Mouse (Mus musculus) CH12.LX (cell line): ENCODE results near the gene Pex12. TPM values are rescaled to one million over a fixed set of nuclear protein-coding genes. Genes with fewer than 3 reads are reported as not detected.
A peak's percentile ranks its signal among the peaks of the same experiment; 100 is the strongest.

ENCODE experiments used
- DNase-seq: peaks from one replicate; pipeline ENCODE4 v3.0.0-alpha.2; 2013; ENCODE audit errors: extremely low read depth
- H3K27ac ChIP-seq: 2 replicates; pipeline ENCODE4 v1.5.1; 2012; ENCODE audit warnings: low read depth, mild to moderate bottlenecking, control low read depth, moderate library complexity; ENCODE audit not compliant: insufficient read depth
- H3K27me3 ChIP-seq: replicated peaks from 2 replicates; pipeline ENCODE3; 2012; ENCODE audit warnings: inconsistent platforms
- H3K36me3 ChIP-seq, 2 experiments: replicated peaks in 1 of 2; 2 replicates each; pipeline versions ENCODE3 to v1.6.1; 2012; ENCODE audit warnings: inconsistent platforms in 1 of 2, low read length in 1 of 2, mild to moderate bottlenecking in 1 of 2, mixed read lengths in 1 of 2, moderate library complexity in 1 of 2; ENCODE audit not compliant: control insufficient read depth in 1 of 2, insufficient read depth in 1 of 2
- H3K4me1 ChIP-seq, 2 experiments: 2 replicates each; pipeline ENCODE4 v1.6.1; 2012; ENCODE audit warnings: inconsistent platforms in 1 of 2, moderate library complexity in 1 of 2; ENCODE audit not compliant: insufficient read depth in 2 of 2, control insufficient read depth in 1 of 2
- H3K4me2 ChIP-seq: 2 replicates; pipeline ENCODE4 v1.6.1; 2012; ENCODE audit warnings: low read depth, mild to moderate bottlenecking, control low read depth; ENCODE audit not compliant: poor library complexity, insufficient read depth, severe bottlenecking
- H3K4me3 ChIP-seq, 3 experiments: fragments of 150-350 bp in 1 of 3; sonication (generic) in 1 of 3; replicated peaks in 1 of 3; 2 replicates each; pipeline versions ENCODE3 to v1.5.1; 2011 to 2012; ENCODE audit warnings: low read depth in 2 of 3, low read length in 2 of 3, mild to moderate bottlenecking in 2 of 3, moderate library complexity in 2 of 3, control low read depth in 1 of 3, improper control_type of control experiment in 1 of 3, inconsistent platforms in 1 of 3, mixed read lengths in 1 of 3; ENCODE audit not compliant: poor library complexity in 1 of 3
- H3K79me2 ChIP-seq: replicated peaks from 2 replicates; pipeline ENCODE4 v1.6.1; 2012; ENCODE audit warnings: mild to moderate bottlenecking, moderate library complexity; ENCODE audit not compliant: control insufficient read depth, poor library complexity, insufficient read depth, severe bottlenecking; ENCODE audit errors: extremely low read depth
- H3K9ac ChIP-seq: 2 replicates; pipeline ENCODE4 v1.6.1; 2012; ENCODE audit warnings: low read depth, mild to moderate bottlenecking, control low read depth, moderate library complexity; ENCODE audit not compliant: insufficient read depth
- H3K9me3 ChIP-seq: replicated peaks from 2 replicates; pipeline ENCODE3; 2012; ENCODE audit warnings: low read length, inconsistent platforms, mixed read lengths
- BHLHE40 ChIP-seq: IDR thresholded peaks from 2 replicates; pipeline ENCODE4 v1.6.1; 2011; ENCODE audit warnings: mild to moderate bottlenecking, low read depth, low read length, improper control_type of control experiment
- CHD1 ChIP-seq: IDR thresholded peaks from 2 replicates; pipeline ENCODE4 v1.6.1; 2012; ENCODE audit warnings: low read depth, low read length, improper control_type of control experiment, inconsistent platforms
- CHD2 ChIP-seq: IDR thresholded peaks from 2 replicates; pipeline ENCODE4 v1.6.1; 2011; ENCODE audit warnings: low read length, improper control_type of control experiment
- CTCF ChIP-seq, 2 experiments: IDR thresholded peaks in 1 of 2; conservative IDR thresholded peaks in 1 of 2; 2 replicates each; pipeline ENCODE4 v1.5.1; 2011 to 2012; ENCODE audit warnings: low read depth in 2 of 2, low read length in 2 of 2, improper control_type of control experiment in 1 of 2, inconsistent platforms in 1 of 2, mild to moderate bottlenecking in 1 of 2, moderate library complexity in 1 of 2
- E2F4 ChIP-seq: IDR thresholded peaks from 2 replicates; pipeline ENCODE4 v1.6.1; 2011; ENCODE audit warnings: low read depth, low read length, improper control_type of control experiment; ENCODE audit not compliant: insufficient replicate concordance
- ELF1 ChIP-seq: IDR thresholded peaks from 2 replicates; pipeline ENCODE4 v1.6.1; 2014; ENCODE audit warnings: low read depth, mild to moderate bottlenecking, inconsistent platforms, low read length, improper control_type of control experiment
- EP300 ChIP-seq: IDR thresholded peaks from 2 replicates; pipeline ENCODE4 v1.6.1; 2011; ENCODE audit warnings: low read length, improper control_type of control experiment
- ETS1 ChIP-seq: conservative IDR thresholded peaks from 2 replicates; pipeline ENCODE4 v1.6.1; 2012; ENCODE audit warnings: low read depth, mild to moderate bottlenecking, inconsistent platforms, low read length, improper control_type of control experiment, moderate library complexity
- GABPA ChIP-seq: IDR thresholded peaks from 2 replicates; pipeline ENCODE4 v1.6.1; 2012; ENCODE audit warnings: low read depth, low read length, improper control_type of control experiment, inconsistent platforms; ENCODE audit not compliant: insufficient replicate concordance
- HCFC1 ChIP-seq: IDR thresholded peaks from 2 replicates; pipeline ENCODE4 v1.6.1; 2012; ENCODE audit warnings: low read depth, mild to moderate bottlenecking, inconsistent platforms, low read length, improper control_type of control experiment
- IRF4 ChIP-seq: IDR thresholded peaks from 2 replicates; pipeline ENCODE4 v1.6.1; 2014; ENCODE audit warnings: low read depth, mild to moderate bottlenecking, inconsistent platforms, low read length, improper control_type of control experiment
- JUN ChIP-seq: IDR thresholded peaks from 2 replicates; pipeline ENCODE4 v1.6.1; 2011; ENCODE audit warnings: low read depth, mild to moderate bottlenecking, low read length, improper control_type of control experiment, moderate library complexity; ENCODE audit not compliant: insufficient read depth
- JUND ChIP-seq: conservative IDR thresholded peaks from 2 replicates; pipeline ENCODE4 v1.6.1; 2011; ENCODE audit warnings: low read depth, low read length, improper control_type of control experiment
- KAT2A ChIP-seq: IDR thresholded peaks from 2 replicates; pipeline ENCODE4 v1.6.1; 2012; ENCODE audit warnings: low read length, improper control_type of control experiment, inconsistent platforms; ENCODE audit not compliant: insufficient replicate concordance
- MAFK ChIP-seq: IDR thresholded peaks from 2 replicates; pipeline ENCODE4 v1.6.1; 2011; ENCODE audit warnings: low read length, improper control_type of control experiment; ENCODE audit not compliant: insufficient replicate concordance
- MAX ChIP-seq: IDR thresholded peaks from 2 replicates; pipeline ENCODE4 v1.6.1; 2011; ENCODE audit warnings: low read length, improper control_type of control experiment
- MAZ ChIP-seq: IDR thresholded peaks from 2 replicates; pipeline ENCODE4 v1.6.1; 2012; ENCODE audit warnings: low read depth, mild to moderate bottlenecking, inconsistent platforms, low read length, improper control_type of control experiment, moderate library complexity
- MEF2A ChIP-seq: IDR thresholded peaks from 2 replicates; pipeline ENCODE4 v1.6.1; 2014; ENCODE audit warnings: low read depth, mild to moderate bottlenecking, inconsistent platforms, low read length, improper control_type of control experiment, borderline replicate concordance
- MXI1 ChIP-seq: IDR thresholded peaks from 2 replicates; pipeline ENCODE4 v1.6.1; 2011; ENCODE audit warnings: mild to moderate bottlenecking, low read depth, low read length, improper control_type of control experiment
- MYC ChIP-seq: IDR thresholded peaks from 2 replicates; pipeline ENCODE4 v1.6.1; 2011; ENCODE audit warnings: low read depth, mild to moderate bottlenecking, improper control_type of control experiment, low read length
- NELFE ChIP-seq: IDR thresholded peaks from 2 replicates; pipeline ENCODE4 v1.6.1; 2011; ENCODE audit warnings: low read depth, low read length, improper control_type of control experiment
- NRF1 ChIP-seq: IDR thresholded peaks from 2 replicates; pipeline ENCODE4 v1.6.1; 2014; ENCODE audit warnings: low read depth, mild to moderate bottlenecking, inconsistent platforms, low read length, improper control_type of control experiment, moderate library complexity
- PAX5 ChIP-seq: IDR thresholded peaks from 2 replicates; pipeline ENCODE4 v1.6.1; 2012; ENCODE audit warnings: low read length, inconsistent platforms, mixed read lengths
- POLR2A ChIP-seq: IDR thresholded peaks from 2 replicates; pipeline ENCODE4 v1.6.1; 2011; ENCODE audit warnings: low read depth, mild to moderate bottlenecking, improper control_type of control experiment, low read length
- POLR2AphosphoS2 ChIP-seq: IDR thresholded peaks from 2 replicates; pipeline ENCODE4 v1.6.1; 2011; ENCODE audit warnings: low read depth, low read length, improper control_type of control experiment
- RAD21 ChIP-seq: IDR thresholded peaks from 2 replicates; pipeline ENCODE4 v1.6.1; 2011; ENCODE audit warnings: low read depth, mild to moderate bottlenecking, low read length, improper control_type of control experiment, moderate library complexity
- RCOR1 ChIP-seq: conservative IDR thresholded peaks from 2 replicates; pipeline ENCODE4 v1.6.1; 2012; ENCODE audit warnings: low read depth, mild to moderate bottlenecking, inconsistent platforms, low read length, improper control_type of control experiment
- SIN3A ChIP-seq: IDR thresholded peaks from 2 replicates; pipeline ENCODE4 v1.6.1; 2012; ENCODE audit warnings: low read length, improper control_type of control experiment, inconsistent platforms
- SMC3 ChIP-seq: IDR thresholded peaks from 2 replicates; pipeline ENCODE4 v1.6.1; 2011; ENCODE audit warnings: low read depth, low read length, improper control_type of control experiment
- TBP ChIP-seq: conservative IDR thresholded peaks from 2 replicates; pipeline ENCODE4 v1.6.1; 2011; ENCODE audit warnings: low read depth, low read length, improper control_type of control experiment
- TCF12 ChIP-seq: IDR thresholded peaks from 2 replicates; pipeline ENCODE4 v1.6.1; 2014; ENCODE audit warnings: low read depth, mild to moderate bottlenecking, inconsistent platforms, low read length, improper control_type of control experiment
- UBTF ChIP-seq: IDR thresholded peaks from 2 replicates; pipeline ENCODE4 v1.6.1; 2012; ENCODE audit warnings: low read depth, mild to moderate bottlenecking, inconsistent platforms, low read length, improper control_type of control experiment, moderate library complexity
- USF1 ChIP-seq: IDR thresholded peaks from 2 replicates; pipeline ENCODE4 v1.6.1; 2014; ENCODE audit warnings: low read depth, mild to moderate bottlenecking, inconsistent platforms, low read length, improper control_type of control experiment
- USF2 ChIP-seq: conservative IDR thresholded peaks from 2 replicates; pipeline ENCODE4 v1.6.1; 2011; ENCODE audit warnings: low read depth, low read length, improper control_type of control experiment
- ZC3H11A ChIP-seq: IDR thresholded peaks from 2 replicates; pipeline ENCODE4 v1.6.1; 2012; ENCODE audit warnings: low read depth, mild to moderate bottlenecking, inconsistent platforms, low read length, improper control_type of control experiment
- ZKSCAN1 ChIP-seq: IDR thresholded peaks from 2 replicates; pipeline ENCODE4 v1.6.1; 2012; ENCODE audit warnings: low read depth, inconsistent platforms, low read length, improper control_type of control experiment, borderline replicate concordance
- ZMIZ1 ChIP-seq: IDR thresholded peaks from 2 replicates; pipeline ENCODE4 v1.6.1; 2012; ENCODE audit warnings: low read depth, mild to moderate bottlenecking, inconsistent platforms, low read length, improper control_type of control experiment
- ZNF384 ChIP-seq: IDR thresholded peaks from 2 replicates; pipeline ENCODE4 v1.6.1; 2012; ENCODE audit warnings: low read depth, low read length, improper control_type of control experiment, inconsistent platforms
- dilution Hi-C: fragments of 300-500 bp; cut with MboI; formaldehyde crosslinking; loops from 2 replicates; pipeline ENCODE4 v1.14.3; 2020; ENCODE audit warnings: low sequenced_read_pairs; ENCODE audit not compliant: extremely low pct_unique_long_range_greater_than_20kb, extremely low pct_ligation_motif_present
- in situ Hi-C: fragments of 300-500 bp; cut with MboI; formaldehyde crosslinking; loops from 3 replicates; pipeline ENCODE4 v1.14.3; 2019; ENCODE audit warnings: low sequenced_read_pairs, low pct_ligation_motif_present, low pct_unique_long_range_greater_than_20kb, mixed read lengths
- polyA plus RNA-seq: library from polyadenylated mRNA; unstranded; fragments of >175 nt; gene quantifications from 2 replicates; pipeline ENCODE4 v1.2.1, GENCODE M21; 2012; ENCODE audit warnings: low read depth; ENCODE audit not compliant: insufficient read length
- total RNA-seq, 2 experiments: library from RNA; depleted of rRNA; stranded (reverse); fragments of 300-350 nt in 1 of 2; fragments of >200 nt in 1 of 2; gene quantifications; 2 replicates each; pipeline ENCODE4 v1.2.3; 2012 to 2014

Pex12 gene
- total and polyA plus RNA-seq, 3 experiments, result 8.2 to 30.7 (median 9.5) TPM

DNA sequence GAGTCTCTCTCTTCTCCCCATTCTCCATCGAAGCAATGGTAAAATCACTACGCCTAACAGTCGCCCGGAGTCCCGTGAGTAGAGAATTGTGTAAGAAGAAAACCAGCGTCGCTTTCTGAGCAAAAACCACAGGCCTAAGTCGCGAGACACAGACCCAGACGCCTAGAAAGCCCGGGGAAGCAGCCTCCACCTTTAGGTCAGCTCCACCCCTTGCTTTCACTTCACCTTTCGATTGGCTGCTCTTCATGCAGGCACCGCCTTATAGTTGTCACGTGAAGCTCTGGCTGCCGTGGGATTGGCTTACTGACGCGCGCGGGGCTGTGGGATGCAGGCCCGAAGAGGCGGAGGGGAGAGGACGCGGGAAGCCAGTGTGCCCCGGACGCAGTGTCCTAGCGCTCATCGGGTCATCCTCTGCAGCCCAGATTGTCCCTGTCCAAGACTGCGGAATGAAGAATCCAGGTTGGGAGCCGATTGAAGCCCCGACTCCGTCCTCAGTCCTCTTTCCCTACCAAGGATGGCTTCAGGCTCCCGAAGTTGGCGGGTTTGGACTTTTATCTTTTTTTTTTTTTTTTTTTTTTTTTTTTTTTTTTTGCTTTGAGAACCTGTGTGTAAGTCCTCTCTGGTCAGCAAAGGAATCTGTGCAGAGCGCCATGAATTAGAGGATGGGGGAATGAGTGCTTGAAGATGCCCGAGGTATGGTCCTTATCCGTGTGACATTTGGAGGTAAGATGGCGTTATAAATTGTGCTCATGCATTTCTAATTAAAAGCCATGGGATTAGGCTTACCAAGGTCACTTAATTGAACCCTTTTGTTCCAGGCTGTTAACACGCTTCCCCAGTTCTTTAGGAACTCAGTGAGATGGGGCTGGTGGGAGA lies 10.8 kb downstream of the Pex12 start:
- DNase-seq, result peak; percentile 99
- Histone ChIP-seq H3K79me2 (peaks cover 54% of the 10 kb centered on the region), H3K36me3 (peaks cover 14 to 30% of the 10 kb centered on the region in 2 experiments), H3K27me3 (no peaks in the 10 kb centered on the region), H3K4me1 (peaks cover 6 to 54% of the 10 kb centered on the region in 2 experiments; a peak in 3 of 4 replicates), H3K27ac (no peak overlapping the region; the same call in 1 of the 2 replicates), H3K4me3 (peak overlapping the region; percentile 65 to 89 (median 66)), H3K9me3 (no peaks in the 10 kb centered on the region), H3K9ac (peak overlapping the region; percentile 93), H3K4me2 (peak overlapping the region; percentile 98)
- TF ChIP-seq TCF12, result peak; percentile 93
- no peak; the same call in 1 of the 2 replicates for TF ChIP-seq E2F4
- peak; percentile 83 for TF ChIP-seq HCFC1
- TF ChIP-seq ETS1, result peak; percentile 38
- TF ChIP-seq ZMIZ1, result peak; percentile 96
- TF ChIP-seq RAD21, result no peak
- no peak for TF ChIP-seq SMC3
- TF ChIP-seq EP300, result no peak
- peak; percentile 69 for TF ChIP-seq MXI1
- TF ChIP-seq POLR2AphosphoS2, result peak; percentile 86; the same call in 1 of the 2 replicates
- peak; percentile 89 for TF ChIP-seq BHLHE40
- peak; percentile 70 for TF ChIP-seq IRF4
- no peak for TF ChIP-seq PAX5
- TF ChIP-seq ZC3H11A, result no peak
- TF ChIP-seq MAZ, result peak; percentile 81
- peak; percentile 89 for TF ChIP-seq CHD1
- peak; percentile 89; the same call in 1 of the 2 replicates for TF ChIP-seq KAT2A
- TF ChIP-seq ELF1, result peak; percentile 74
- peak; percentile 99 for TF ChIP-seq MAX
- peak; percentile 96 for TF ChIP-seq TBP
- TF ChIP-seq RCOR1, result no peak
- peak; percentile 92 for TF ChIP-seq ZNF384
- peak; percentile 80; the same call in 1 of the 2 replicates for TF ChIP-seq CHD2
- TF ChIP-seq POLR2A, result peak; percentile 97
- TF ChIP-seq GABPA, result no peak
- TF ChIP-seq MEF2A, result peak; percentile 81
- peak; percentile 100 for TF ChIP-seq USF1
- TF ChIP-seq MAFK, result no peak
- TF ChIP-seq UBTF, result peak; percentile 55; the same call in 1 of the 2 replicates
- peak; percentile 55; the same call in 1 of the 2 replicates for TF ChIP-seq NRF1
- TF ChIP-seq USF2, result peak; percentile 99
- TF ChIP-seq MYC, result 0 out of 2 replicates have a peak, but pooled peaks have one; percentile 37
- no peak for TF ChIP-seq CTCF (conservative IDR thresholded peaks at IDR 0.05 in 1 of 2, IDR thresholded peaks at IDR 0.05 in 1 of 2; ENCODE audit: low read depth in 2 of 2, low read length in 2 of 2)
- TF ChIP-seq ZKSCAN1, result no peak
- peak; percentile 97 for TF ChIP-seq NELFE
- TF ChIP-seq JUND, result 0 out of 2 replicates have a peak, but pooled peaks have one; percentile 15
- peak; percentile 93 for TF ChIP-seq SIN3A
- TF ChIP-seq JUN, result no peak
- dilution Hi-C loops, result no loop called here
- in situ Hi-C loops, result no loop called here
